Mouse (Mus musculus) left cerebral cortex, postnatal 25 days (tissue): ENCODE results near the gene Pcna. TPM values are rescaled to one million over a fixed set of nuclear protein-coding genes. Genes with fewer than 3 reads are reported as not detected.
"Not testable (repeated sequence)": the region's sequence is repeated elsewhere in the genome, so short reads cannot be mapped to it uniquely, and the experiment has no call there.

Experiments used
- DNase-seq, 2 experiments: peaks; one replicate each; pipeline ENCODE4 v3.0.0; 2022; ENCODE audit warnings: low spot score in 2 of 2, mixed read lengths in 1 of 2
- intact Hi-C: fragments of 180-260 bp; cut with DNase I; formaldehyde crosslinking; loops from one replicate; pipeline ENCODE4 v1.15.1; 2025
- total RNA-seq, 2 experiments: library from RNA; stranded (reverse); gene quantifications; 2 replicates each; pipeline ENCODE4 v1.2.3; 2021

The Pcna gene
- total RNA-seq = 10 to 100 TPM; 49.1 to 51.8 TPM

- peak; percentile 96 to 99 for DNase-seq
Observed at GRCm38 (mm10) chr2:132252542-132253528, at the start of gene Pcna. TSS of gene Pcna (minus strand) at chr2:132253314.

GRCm38 (mm10) chr2:132301436-132301835 lies 48.3 kb upstream of the Pcna start:
- intact Hi-C loops = loop anchor here (5.0 kb wide), 1 partner anchor 39 kb away; the partner anchor contains the start of gene Cds2
- no peak for DNase-seq

More at GRCm38 (mm10) chr2:132252542-132253528, at the start of gene Pcna:
- intact Hi-C loops = no loop called here

- intact Hi-C loops = no loop called here
- no peak for DNase-seq
Observed at GRCm38 (mm10) chr2:132298250-132298649, 45.1 kb upstream of the Pcna start.

GRCm38 (mm10) chr2:132293694-132294450 lies 40.8 kb upstream of the Pcna start:
- intact Hi-C loops = no loop called here
- DNase-seq = no peak

- DNase-seq = peak; percentile 56 to 72
- intact Hi-C loops = no loop called here
Observed at GRCm38 (mm10) chr2:132292083-132292482, 39.0 kb upstream of the Pcna start.

GRCm38 (mm10) chr2:132291265-132291664 lies 38.2 kb upstream of the Pcna start:
- no peak for DNase-seq
- intact Hi-C loops = no loop called here

- DNase-seq = no peak
- intact Hi-C loops = no loop called here
Observed at GRCm38 (mm10) chr2:132290808-132291207, 37.7 kb upstream of the Pcna start.

GRCm38 (mm10) chr2:132289213-132289612 lies 36.1 kb upstream of the Pcna start:
- intact Hi-C loops, DNase-seq: not testable (repeated sequence)

GRCm38 (mm10) chr2:132286376-132287076 lies 33.4 kb upstream of the Pcna start:
- peak in 1 of 2 experiments; percentile 70 for DNase-seq
- intact Hi-C loops = no loop called here

- DNase-seq, intact Hi-C loops: not testable (repeated sequence)
Observed at GRCm38 (mm10) chr2:132285722-132286121, 32.6 kb upstream of the Pcna start.

- intact Hi-C loops = no loop called here
- no peak for DNase-seq
Observed at GRCm38 (mm10) chr2:132284492-132285139, 31.5 kb upstream of the Pcna start.

GRCm38 (mm10) chr2:132283236-132284070 lies 30.3 kb upstream of the Pcna start:
- no peak for DNase-seq
- intact Hi-C loops = no loop called here

- DNase-seq = no peak
- intact Hi-C loops = no loop called here
Observed at GRCm38 (mm10) chr2:132282453-132283174, 29.5 kb upstream of the Pcna start.

GRCm38 (mm10) chr2:132281560-132282452 lies 28.7 kb upstream of the Pcna start:
- intact Hi-C loops = no loop called here
- DNase-seq = no peak

GRCm38 (mm10) chr2:132280518-132281120 lies 27.5 kb upstream of the Pcna start:
- intact Hi-C loops = no loop called here

GRCm38 (mm10) chr2:132279978-132280377 lies 26.9 kb upstream of the Pcna start:
- intact Hi-C loops = no loop called here

More at GRCm38 (mm10) chr2:132280518-132281120, 27.5 kb upstream of the Pcna start:
- DNase-seq = peak in 1 of 2 experiments; percentile 21

More at GRCm38 (mm10) chr2:132279978-132280377, 26.9 kb upstream of the Pcna start:
- DNase-seq = no peak
